Mouse (Mus musculus) cerebellum, adult 2 months (tissue): ENCODE measurements around the gene Ssh2.

Experiments used
- CTCF ChIP-seq: fragments of 200-500 bp; IDR thresholded peaks from 2 replicates; pipeline ENCODE4 v1.5.1; 2011; ENCODE audit warnings: low read depth, mild to moderate bottlenecking, control low read depth, low read length, moderate library complexity, borderline replicate concordance; ENCODE audit not compliant: insufficient read depth
- POLR2A ChIP-seq: fragments of 200-500 bp; IDR thresholded peaks from 2 replicates; pipeline ENCODE4 v1.6.1; 2011; ENCODE audit warnings: low read length, control low read depth, borderline replicate concordance; ENCODE audit not compliant: insufficient read depth

DNA sequence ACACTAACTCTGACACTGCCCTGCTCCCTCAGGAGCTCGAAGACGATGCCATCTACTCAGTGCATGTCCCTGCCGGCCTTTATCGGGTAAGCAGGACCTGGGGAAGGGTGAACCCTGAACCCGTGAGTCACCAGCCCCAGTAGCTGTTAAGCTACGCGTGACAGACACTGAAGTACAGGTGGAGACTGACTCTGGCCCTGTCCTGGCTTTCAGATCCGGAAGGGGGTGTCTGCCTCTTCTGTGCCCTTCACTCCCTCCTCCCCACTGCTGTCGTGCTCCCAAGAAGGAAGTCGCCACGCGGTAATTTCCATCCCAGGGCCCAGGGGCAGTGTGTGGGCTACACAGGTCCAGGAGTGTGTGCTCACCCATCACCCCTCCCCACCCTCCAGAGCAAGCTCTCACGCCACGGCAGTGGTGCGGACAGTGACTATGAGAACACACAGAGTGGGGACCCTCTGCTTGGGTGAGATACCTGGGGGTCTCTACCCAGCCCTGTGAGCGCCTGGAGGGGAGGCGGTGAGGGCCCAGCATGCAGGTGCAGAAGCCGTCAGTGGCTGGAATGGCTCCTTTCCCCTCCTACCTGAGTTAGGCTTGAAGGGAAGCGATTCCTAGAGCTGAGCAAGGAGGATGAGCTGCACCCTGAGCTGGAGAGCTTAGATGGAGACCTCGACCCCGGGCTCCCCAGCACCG, 289.3 kb downstream of the Ssh2 start:
- TF ChIP-seq CTCF (no peak), POLR2A (no peak)
